Mouse (Mus musculus): ENCODE measurements at regions not wholly inside any gene's neighbourhood (a gene's known extent, or its start where the extent isn't known, plus 50 kb on each side); places are given as distances from the start of the nearest gene placed in this dataset.

DNA sequence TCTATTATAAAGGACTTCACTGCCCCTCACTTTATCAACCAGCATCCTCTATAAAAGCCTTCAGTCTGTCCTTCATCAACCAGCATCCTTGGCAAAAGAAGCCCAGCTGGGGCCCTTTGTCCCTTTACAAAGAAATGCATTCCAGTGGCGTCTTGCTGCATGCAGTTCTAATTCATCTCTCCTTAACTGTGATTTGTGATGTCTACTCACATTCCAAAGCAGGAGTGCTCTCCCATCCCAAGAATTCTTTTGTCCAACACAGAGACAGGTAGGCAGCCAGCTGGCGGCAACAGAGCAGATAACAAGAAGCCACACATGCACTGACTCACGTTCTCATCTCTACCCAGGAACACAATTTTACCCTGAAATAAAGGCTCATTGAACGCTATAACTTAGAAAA is 323.9 kb upstream of the Adgrl2 start:
- TF ChIP-seq POLR2A (IDR thresholded peaks at IDR 0.05; ENCODE audit: insufficient read depth, low read length): no peak
- TF ChIP-seq CTCF (IDR thresholded peaks at IDR 0.05; ENCODE audit: low read depth, low read length): no peak
